Mouse (Mus musculus) bone marrow macrophage, adult 2 months (primary cell): ENCODE data around the gene Hipk3.

Experiments used
- CTCF ChIP-seq: IDR thresholded peaks from 2 replicates; pipeline ENCODE4 v1.5.1; 2012; ENCODE audit warnings: low read depth, mild to moderate bottlenecking, low read length, moderate library complexity
- POLR2A ChIP-seq: IDR thresholded peaks from 2 replicates; pipeline ENCODE4 v1.6.1; 2012; ENCODE audit warnings: mild to moderate bottlenecking, low read depth, low read length, borderline replicate concordance

- TF ChIP-seq POLR2A = no peak
- no peak for TF ChIP-seq CTCF
Measured at GRCm38 (mm10) chr2:104404036-104404435, 90.2 kb downstream of the Hipk3 start.
